Mouse (Mus musculus): ENCODE results near the gene H6pd. TPM values are rescaled to one million over a fixed set of nuclear protein-coding genes. Genes with fewer than 3 reads are reported as not detected.

H6pd gene
- polyA plus RNA-seq (2015; fragmentation: Nextera tagmentation; extraction: Ambion mirVana) = 38.3 and 39.6 TPM in 2 replicates

- peaks cover 39% of the 10 kb centered on the region for H3K4me1 ChIP-seq (replicated peaks; ENCODE audit: control insufficient read depth, insufficient read depth, low read length)
- H3K9me3 ChIP-seq (ENCODE audit: control insufficient read depth, low read length) = no peaks in the 10 kb centered on the region
- peak within 1 kb of the TSS; percentile 99 for H3K27ac ChIP-seq (ENCODE audit: low read length)
- peak within 1 kb of the TSS; percentile 90 for H3K9ac ChIP-seq (ENCODE audit: low read length)
- peak; percentile 88 for ATAC-seq (ENCODE audit: low read depth)
- H3K27me3 ChIP-seq (ENCODE audit: control insufficient read depth, insufficient read depth, low read depth, low read length) = no peaks in the 10 kb centered on the region
- peak within 1 kb of the TSS; percentile 78 for H3K4me2 ChIP-seq (ENCODE audit: low read depth, low read length)
- H3K4me3 ChIP-seq (ENCODE audit: low read length) = peak within 1 kb of the TSS; percentile 72
- H3K36me3 ChIP-seq (ENCODE audit: control insufficient read depth, insufficient read depth, low read length) = no peaks in the 10 kb centered on the region
- 3% methylated on average over 52 of the region's 52 CpGs for WGBS
These were observed at the start of gene H6pd for GRCm38 (mm10) chr4:150008853-150009586. TSS of gene H6pd (minus strand) at chr4:150009023.

GRCm38 (mm10) chr4:150057722-150058121, 48.9 kb upstream of the H6pd start:
- H3K9ac ChIP-seq (ENCODE audit: low read length) = no peak overlapping the region
- H3K27me3 ChIP-seq (ENCODE audit: control insufficient read depth, insufficient read depth, low read depth, low read length) = no peaks in the 10 kb centered on the region
- H3K4me2 ChIP-seq (ENCODE audit: low read depth, low read length) = no peak overlapping the region
- H3K4me3 ChIP-seq (ENCODE audit: low read length) = no peak overlapping the region
- peaks cover 5% of the 10 kb centered on the region for H3K36me3 ChIP-seq (ENCODE audit: control insufficient read depth, insufficient read depth, low read length)
- ATAC-seq (ENCODE audit: low read depth) = no peak
- no peaks in the 10 kb centered on the region for H3K9me3 ChIP-seq (ENCODE audit: control insufficient read depth, low read length)
- WGBS = 92% methylated on average over 12 of the region's 12 CpGs
- no peak overlapping the region for H3K27ac ChIP-seq (ENCODE audit: low read length)
- H3K4me1 ChIP-seq (replicated peaks; ENCODE audit: control insufficient read depth, insufficient read depth, low read length) = peaks cover 30% of the 10 kb centered on the region

GRCm38 (mm10) chr4:150056171-150056570, 47.3 kb upstream of the H6pd start:
- H3K9ac ChIP-seq (ENCODE audit: low read length) = no peak overlapping the region
- no peaks in the 10 kb centered on the region for H3K9me3 ChIP-seq (ENCODE audit: control insufficient read depth, low read length)
- H3K4me2 ChIP-seq (ENCODE audit: low read depth, low read length) = no peak overlapping the region
- no peaks in the 10 kb centered on the region for H3K27me3 ChIP-seq (ENCODE audit: control insufficient read depth, insufficient read depth, low read depth, low read length)
- WGBS = 74% methylated on average over 7 of the region's 7 CpGs
- no peak overlapping the region for H3K4me3 ChIP-seq (ENCODE audit: low read length)
- H3K4me1 ChIP-seq (replicated peaks; ENCODE audit: control insufficient read depth, insufficient read depth, low read length) = peaks cover 17% of the 10 kb centered on the region
- no peak for ATAC-seq (ENCODE audit: low read depth)
- peaks cover 5% of the 10 kb centered on the region for H3K36me3 ChIP-seq (ENCODE audit: control insufficient read depth, insufficient read depth, low read length)
- no peak overlapping the region for H3K27ac ChIP-seq (ENCODE audit: low read length)

GRCm38 (mm10) chr4:150052380-150052779, 43.6 kb upstream of the H6pd start:
- no peak overlapping the region for H3K9ac ChIP-seq (ENCODE audit: low read length)
- no peak overlapping the region for H3K27ac ChIP-seq (ENCODE audit: low read length)
- ATAC-seq (ENCODE audit: low read depth) = no peak
- peaks cover 21% of the 10 kb centered on the region for H3K4me1 ChIP-seq (replicated peaks; ENCODE audit: control insufficient read depth, insufficient read depth, low read length)
- peaks cover 5% of the 10 kb centered on the region for H3K36me3 ChIP-seq (ENCODE audit: control insufficient read depth, insufficient read depth, low read length)
- H3K27me3 ChIP-seq (ENCODE audit: control insufficient read depth, insufficient read depth, low read depth, low read length) = no peaks in the 10 kb centered on the region
- H3K9me3 ChIP-seq (ENCODE audit: control insufficient read depth, low read length) = no peaks in the 10 kb centered on the region
- no peak overlapping the region for H3K4me3 ChIP-seq (ENCODE audit: low read length)
- WGBS = 88% methylated on average over 3 of the region's 3 CpGs
- no peak overlapping the region for H3K4me2 ChIP-seq (ENCODE audit: low read depth, low read length)

GRCm38 (mm10) chr4:150051514-150051913, 42.7 kb upstream of the H6pd start:
- no peaks in the 10 kb centered on the region for H3K27me3 ChIP-seq (ENCODE audit: control insufficient read depth, insufficient read depth, low read depth, low read length)
- H3K4me1 ChIP-seq (replicated peaks; ENCODE audit: control insufficient read depth, insufficient read depth, low read length) = peaks cover 23% of the 10 kb centered on the region
- no peak overlapping the region for H3K4me2 ChIP-seq (ENCODE audit: low read depth, low read length)
- no peak overlapping the region for H3K4me3 ChIP-seq (ENCODE audit: low read length)
- WGBS = 59% methylated on average over 8 of the region's 8 CpGs
- H3K9ac ChIP-seq (ENCODE audit: low read length) = no peak overlapping the region
- no peaks in the 10 kb centered on the region for H3K9me3 ChIP-seq (ENCODE audit: control insufficient read depth, low read length)
- no peak overlapping the region for H3K27ac ChIP-seq (ENCODE audit: low read length)
- no peak for ATAC-seq (ENCODE audit: low read depth)
- no peaks in the 10 kb centered on the region for H3K36me3 ChIP-seq (ENCODE audit: control insufficient read depth, insufficient read depth, low read length)

- peaks cover 23% of the 10 kb centered on the region for H3K4me1 ChIP-seq (replicated peaks; ENCODE audit: control insufficient read depth, insufficient read depth, low read length)
- H3K27ac ChIP-seq (ENCODE audit: low read length) = no peak overlapping the region
- H3K4me2 ChIP-seq (ENCODE audit: low read depth, low read length) = peak overlapping the region; percentile 92
- H3K36me3 ChIP-seq (ENCODE audit: control insufficient read depth, insufficient read depth, low read length) = no peaks in the 10 kb centered on the region
- ATAC-seq (ENCODE audit: low read depth) = no peak
- peaks cover 2% of the 10 kb centered on the region; the same call in 1 of the 2 replicates for H3K27me3 ChIP-seq (ENCODE audit: control insufficient read depth, insufficient read depth, low read depth, low read length)
- 23% methylated on average over 13 of the region's 13 CpGs for WGBS
- H3K9ac ChIP-seq (ENCODE audit: low read length) = peak overlapping the region; percentile 72
- H3K4me3 ChIP-seq (ENCODE audit: low read length) = peak overlapping the region; percentile 70
- no peaks in the 10 kb centered on the region for H3K9me3 ChIP-seq (ENCODE audit: control insufficient read depth, low read length)
These were observed 40.9 kb upstream of the H6pd start for GRCm38 (mm10) chr4:150049564-150050226.

GRCm38 (mm10) chr4:150049157-150049513, 40.3 kb upstream of the H6pd start:
- 12% methylated on average over 15 of the region's 15 CpGs for WGBS
- Histone ChIP-seq H3K36me3 (ENCODE audit: control insufficient read depth, insufficient read depth, low read length) (no peaks in the 10 kb centered on the region), H3K4me2 (ENCODE audit: low read depth, low read length) (peak overlapping the region; percentile 92), H3K9me3 (ENCODE audit: control insufficient read depth, low read length) (no peaks in the 10 kb centered on the region), H3K27ac (ENCODE audit: low read length) (0 out of 2 replicates have a peak overlapping the region, but pooled peaks have one; percentile 16), H3K27me3 (ENCODE audit: control insufficient read depth, insufficient read depth, low read depth, low read length) (peaks cover 2% of the 10 kb centered on the region; the same call in 1 of the 2 replicates), H3K4me3 (ENCODE audit: low read length) (peak overlapping the region; percentile 70), H3K4me1 (replicated peaks; ENCODE audit: control insufficient read depth, insufficient read depth, low read length) (peaks cover 23% of the 10 kb centered on the region), H3K9ac (ENCODE audit: low read length) (peak overlapping the region; percentile 72)
- ATAC-seq (ENCODE audit: low read depth) = no peak; the same call in 1 of the 2 replicates

GRCm38 (mm10) chr4:150048478-150049156, 39.8 kb upstream of the H6pd start:
- H3K27me3 ChIP-seq (ENCODE audit: control insufficient read depth, insufficient read depth, low read depth, low read length) = peaks cover 2% of the 10 kb centered on the region; the same call in 1 of the 2 replicates
- H3K4me1 ChIP-seq (replicated peaks; ENCODE audit: control insufficient read depth, insufficient read depth, low read length) = peaks cover 23% of the 10 kb centered on the region
- H3K9ac ChIP-seq (ENCODE audit: low read length) = peak overlapping the region; percentile 72
- H3K9me3 ChIP-seq (ENCODE audit: control insufficient read depth, low read length) = no peaks in the 10 kb centered on the region
- ATAC-seq (ENCODE audit: low read depth) = peak; percentile 49; the same call in 1 of the 2 replicates
- H3K4me3 ChIP-seq (ENCODE audit: low read length) = peak overlapping the region; percentile 70
- H3K27ac ChIP-seq (ENCODE audit: low read length) = peak overlapping the region; percentile 66
- H3K4me2 ChIP-seq (ENCODE audit: low read depth, low read length) = peak overlapping the region; percentile 92
- WGBS = under 1% methylated on average over 45 of the region's 49 CpGs
- H3K36me3 ChIP-seq (ENCODE audit: control insufficient read depth, insufficient read depth, low read length) = no peaks in the 10 kb centered on the region

GRCm38 (mm10) chr4:150048038-150048437, 39.2 kb upstream of the H6pd start:
- 0% methylated on average over 20 of the region's 20 CpGs for WGBS
- H3K27me3 ChIP-seq (ENCODE audit: control insufficient read depth, insufficient read depth, low read depth, low read length) = peaks cover 2% of the 10 kb centered on the region; the same call in 1 of the 2 replicates
- H3K36me3 ChIP-seq (ENCODE audit: control insufficient read depth, insufficient read depth, low read length) = no peaks in the 10 kb centered on the region
- peak overlapping the region; percentile 92 for H3K4me2 ChIP-seq (ENCODE audit: low read depth, low read length)
- H3K9me3 ChIP-seq (ENCODE audit: control insufficient read depth, low read length) = no peaks in the 10 kb centered on the region
- peaks cover 23% of the 10 kb centered on the region for H3K4me1 ChIP-seq (replicated peaks; ENCODE audit: control insufficient read depth, insufficient read depth, low read length)
- H3K27ac ChIP-seq (ENCODE audit: low read length) = peak overlapping the region; percentile 66
- H3K4me3 ChIP-seq (ENCODE audit: low read length) = peak overlapping the region; percentile 70
- peak; percentile 88 for ATAC-seq (ENCODE audit: low read depth)
- H3K9ac ChIP-seq (ENCODE audit: low read length) = peak overlapping the region; percentile 72
